Mouse (Mus musculus) megakaryocyte, embryonic 14.5 days (primary cell): Measurements from ENCODE around the gene Eml5. TPM values are rescaled to one million over a fixed set of nuclear protein-coding genes. Genes with fewer than 3 reads are reported as not detected.

ENCODE experiments used
- H3K27me3 ChIP-seq: replicated peaks from 2 replicates; pipeline ENCODE3; 2012; ENCODE audit warnings: inconsistent platforms
- H3K36me3 ChIP-seq: replicated peaks from 2 replicates; pipeline ENCODE3; 2012; ENCODE audit warnings: low read length, inconsistent platforms, mixed read lengths
- H3K4me1 ChIP-seq: 2 replicates; pipeline ENCODE4 v1.6.1; 2012; ENCODE audit warnings: inconsistent platforms
- H3K4me3 ChIP-seq: replicated peaks from 2 replicates; pipeline ENCODE3; 2012; ENCODE audit warnings: moderate library complexity, mild to moderate bottlenecking, inconsistent platforms
- H3K9me3 ChIP-seq: 2 replicates; pipeline ENCODE4 v1.6.1; 2012; ENCODE audit warnings: inconsistent platforms
- FLI1 ChIP-seq: IDR thresholded peaks from 2 replicates; pipeline ENCODE4 v1.6.1; 2012; ENCODE audit warnings: low read length, inconsistent platforms, mixed read lengths
- GATA1 ChIP-seq: IDR thresholded peaks from 3 replicates; pipeline ENCODE4 v1.6.1; 2012; ENCODE audit warnings: mixed read lengths, low read length, inconsistent platforms, borderline replicate concordance
- polyA plus RNA-seq: library from polyadenylated mRNA; stranded (reverse); fragments of >175 nt; gene quantifications from 2 replicates; pipeline ENCODE4 v1.2.3, GENCODE M21; 2012; ENCODE audit warnings: low replicate concordance; ENCODE audit not compliant: insufficient read depth

Eml5 gene
- 0.09 TPM in 1 of 2 replicates, not detected in the other for polyA plus RNA-seq

DNA sequence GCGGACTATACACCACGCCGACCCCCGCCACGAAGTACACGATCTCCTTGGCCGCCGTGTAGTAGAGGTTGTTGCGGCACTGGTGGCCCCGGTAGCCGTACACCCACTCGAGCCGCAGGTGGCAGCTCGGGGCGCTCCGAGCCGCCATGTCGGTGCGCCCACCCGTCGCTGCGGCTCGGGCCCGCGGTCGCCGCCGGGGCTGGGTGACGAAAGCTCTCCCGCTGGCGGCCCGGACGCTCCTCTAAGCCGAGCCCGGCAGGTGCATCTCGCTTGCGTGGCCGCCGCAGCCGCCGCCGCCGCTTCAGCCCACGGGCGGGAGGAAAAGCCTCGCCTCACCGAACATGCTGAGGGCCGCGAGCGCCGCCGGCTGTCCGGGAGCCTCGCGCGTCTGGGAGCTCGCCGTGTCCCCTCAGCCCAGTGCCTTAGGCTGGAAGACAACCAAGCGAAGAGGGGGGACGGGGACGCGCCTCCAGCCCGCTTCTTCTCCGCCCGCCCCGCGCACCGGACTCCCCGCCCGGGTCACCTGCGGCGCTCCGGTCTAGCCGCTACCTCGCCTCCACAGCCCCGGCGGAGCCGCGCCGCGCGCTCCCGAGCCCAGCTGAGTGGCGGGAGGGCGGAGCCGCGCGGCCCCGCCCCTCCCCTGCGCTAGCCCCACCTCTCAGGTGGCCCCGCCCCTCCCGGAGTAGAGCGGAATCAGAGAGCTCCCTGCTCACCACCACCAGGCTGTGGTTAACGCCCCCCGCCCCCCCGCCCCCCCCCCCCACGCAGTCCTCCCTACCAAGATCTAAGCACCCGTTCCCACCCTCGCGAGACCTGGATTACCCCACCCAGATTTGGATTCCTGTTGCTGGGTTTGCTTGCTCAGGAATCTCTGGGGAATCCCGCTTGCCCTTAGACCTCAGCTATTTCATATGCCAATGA is at the start of gene Eml5:
Gene Eml5, minus strand, starts transcription at position 604 of the 921 bp plus-strand sequence.
- peaks cover 10% of the 10 kb centered on the region for H3K4me1 ChIP-seq
- no peak for TF ChIP-seq GATA1
- TF ChIP-seq FLI1: no peak
- H3K27me3 ChIP-seq: peaks cover 32% of the 10 kb centered on the region
- H3K36me3 ChIP-seq: no peaks in the 10 kb centered on the region
- H3K4me3 ChIP-seq: peak within 1 kb of the TSS; percentile 94
- H3K9me3 ChIP-seq: peaks cover 2% of the 10 kb centered on the region; the same call in 1 of the 2 replicates

DNA sequence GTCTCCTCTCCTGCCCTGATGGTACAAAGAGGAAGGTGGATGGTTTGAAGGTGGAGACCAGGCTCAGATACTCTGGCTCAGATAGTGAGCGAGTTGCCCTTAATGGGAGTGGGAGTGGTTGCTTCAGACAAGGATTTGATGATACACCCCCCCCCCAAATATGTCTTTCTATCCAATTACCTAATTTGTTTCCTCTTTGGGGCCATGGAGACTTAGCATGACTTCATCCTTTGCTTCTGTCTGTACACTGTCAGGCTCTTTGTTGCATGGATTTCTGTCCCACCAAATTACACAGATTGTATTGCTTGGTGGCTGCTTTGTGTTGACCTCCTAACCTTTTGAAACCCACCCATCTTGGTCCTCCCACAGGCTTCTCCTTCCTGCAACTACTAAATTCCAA is 31.6 kb upstream of the Eml5 start:
- TF ChIP-seq FLI1 (no peak), GATA1 (no peak)
- Histone ChIP-seq H3K4me1 (no peaks in the 10 kb centered on the region), H3K4me3 (no peak overlapping the region), H3K36me3 (no peaks in the 10 kb centered on the region), H3K27me3 (no peaks in the 10 kb centered on the region), H3K9me3 (peaks cover 30% of the 10 kb centered on the region)

DNA sequence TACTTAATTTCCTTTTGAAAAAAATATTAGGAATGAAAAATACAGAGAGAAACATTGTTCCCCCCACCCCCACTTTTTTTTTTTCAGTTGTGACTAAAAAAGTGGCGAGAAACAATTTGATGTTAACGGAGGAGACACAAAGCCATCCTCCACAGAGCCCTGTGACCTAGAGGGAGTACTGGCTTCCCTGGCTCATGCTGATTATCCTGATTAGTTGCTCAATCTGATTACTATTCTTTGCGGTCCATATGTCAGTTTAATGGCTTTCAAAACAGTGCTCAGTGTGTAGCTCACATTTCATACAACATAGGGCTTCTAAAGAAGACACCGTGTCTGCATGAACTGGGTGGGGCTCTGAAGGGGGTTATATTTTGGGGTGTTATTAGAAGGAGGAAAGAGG is 31.2 kb upstream of the Eml5 start:
- no peaks in the 10 kb centered on the region for H3K27me3 ChIP-seq
- peaks cover 30% of the 10 kb centered on the region for H3K9me3 ChIP-seq
- no peak overlapping the region for H3K4me3 ChIP-seq
- no peaks in the 10 kb centered on the region for H3K36me3 ChIP-seq
- TF ChIP-seq FLI1: no peak
- no peak for TF ChIP-seq GATA1
- no peaks in the 10 kb centered on the region for H3K4me1 ChIP-seq

DNA sequence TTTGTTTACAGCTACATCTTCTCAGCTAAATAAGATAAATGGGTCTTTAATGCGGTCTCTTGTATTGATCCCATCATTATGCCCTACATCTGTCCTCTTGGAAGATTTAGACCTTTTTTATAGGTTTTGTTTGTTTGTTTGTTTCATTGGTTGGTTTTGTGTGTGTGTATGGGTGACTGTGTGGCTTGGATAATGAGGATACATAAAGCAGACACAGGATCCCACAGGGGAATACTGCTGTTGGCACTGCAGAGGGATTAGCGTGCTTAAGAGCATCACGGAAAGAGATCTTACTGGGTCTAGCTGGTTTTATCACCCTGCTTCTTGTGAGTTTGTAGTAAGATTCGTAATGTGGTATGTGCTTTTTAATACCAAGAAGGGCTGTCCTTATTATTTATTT is 29.9 kb upstream of the Eml5 start:
- Histone ChIP-seq H3K4me1 (no peaks in the 10 kb centered on the region), H3K36me3 (no peaks in the 10 kb centered on the region), H3K9me3 (peaks cover 24% of the 10 kb centered on the region), H3K4me3 (no peak overlapping the region), H3K27me3 (no peaks in the 10 kb centered on the region)
- TF ChIP-seq FLI1: no peak
- no peak for TF ChIP-seq GATA1

DNA sequence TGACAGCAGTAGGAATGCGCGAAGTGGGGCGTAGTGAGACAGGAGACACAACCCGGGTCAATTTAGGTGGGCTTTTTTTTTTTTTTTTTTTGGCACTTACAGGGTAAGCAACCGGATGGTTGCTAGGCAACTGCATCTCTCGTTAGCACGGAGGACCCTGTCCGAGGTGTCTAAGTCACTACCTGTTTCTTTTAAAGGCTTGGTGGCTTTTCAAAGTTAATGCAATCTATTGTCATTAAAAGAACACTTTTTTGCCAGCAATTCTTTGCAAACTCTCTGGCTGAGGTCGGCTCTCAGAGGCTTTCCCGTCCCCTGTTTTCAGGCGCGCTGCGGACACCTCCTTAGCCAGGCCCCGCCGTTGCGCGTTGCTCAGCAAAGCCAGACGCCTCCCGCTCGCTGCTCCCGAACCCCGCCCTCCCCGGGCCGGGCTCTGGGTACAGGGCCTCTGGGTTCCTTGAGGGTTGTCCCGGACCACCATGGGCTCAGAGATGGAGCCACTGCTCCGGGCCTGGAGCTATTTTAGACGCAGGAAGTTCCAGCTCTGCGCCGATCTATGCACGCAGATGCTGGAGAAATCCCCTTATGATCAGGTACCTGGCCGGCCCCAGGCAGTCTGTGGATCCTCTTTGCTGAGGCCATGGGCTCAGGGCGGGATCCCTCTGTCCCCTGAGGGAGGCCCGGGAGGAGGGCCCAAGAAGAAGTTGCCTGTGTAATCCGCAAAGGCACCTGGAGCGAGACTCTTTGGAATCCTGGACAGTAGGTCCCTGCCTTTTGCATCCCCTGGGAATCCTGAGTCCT is 19.1 kb upstream of the Eml5 start, which contains the start of gene Ttc8:
Gene Ttc8, plus strand, starts transcription at position 381 of the 798 bp plus-strand sequence.
- no peaks in the 10 kb centered on the region for H3K36me3 ChIP-seq
- peaks cover 14% of the 10 kb centered on the region for H3K27me3 ChIP-seq
- peaks cover 12% of the 10 kb centered on the region for H3K4me1 ChIP-seq
- peak within 1 kb of the TSS; percentile 91 for H3K4me3 ChIP-seq
- TF ChIP-seq GATA1 (no peak), FLI1 (no peak)
- no peaks in the 10 kb centered on the region for H3K9me3 ChIP-seq

DNA sequence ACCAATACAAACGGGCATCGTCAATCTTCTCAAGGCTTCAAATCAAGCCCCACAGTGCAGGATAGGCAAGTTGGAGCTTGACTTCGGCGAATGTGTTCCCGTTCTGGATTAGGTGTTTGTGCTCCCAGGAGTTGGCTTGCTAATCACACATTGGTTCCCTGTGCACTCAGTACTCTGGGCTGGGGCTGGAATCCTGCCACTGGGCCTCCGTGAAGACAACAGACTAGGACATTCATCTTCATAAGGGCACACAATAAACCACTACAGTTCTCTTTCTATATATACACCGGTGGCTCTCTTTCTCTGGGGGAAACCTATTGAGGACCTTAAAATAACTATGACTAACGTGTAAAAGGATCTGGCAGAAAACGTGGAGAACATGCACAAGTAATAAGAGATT is 8.8 kb upstream of the Eml5 start:
- no peaks in the 10 kb centered on the region for H3K9me3 ChIP-seq
- H3K4me1 ChIP-seq: no peaks in the 10 kb centered on the region; the same call in 1 of the 2 replicates
- no peak overlapping the region for H3K4me3 ChIP-seq
- H3K27me3 ChIP-seq: peaks cover 11% of the 10 kb centered on the region
- no peak for TF ChIP-seq FLI1
- TF ChIP-seq GATA1: no peak
- no peaks in the 10 kb centered on the region for H3K36me3 ChIP-seq

DNA sequence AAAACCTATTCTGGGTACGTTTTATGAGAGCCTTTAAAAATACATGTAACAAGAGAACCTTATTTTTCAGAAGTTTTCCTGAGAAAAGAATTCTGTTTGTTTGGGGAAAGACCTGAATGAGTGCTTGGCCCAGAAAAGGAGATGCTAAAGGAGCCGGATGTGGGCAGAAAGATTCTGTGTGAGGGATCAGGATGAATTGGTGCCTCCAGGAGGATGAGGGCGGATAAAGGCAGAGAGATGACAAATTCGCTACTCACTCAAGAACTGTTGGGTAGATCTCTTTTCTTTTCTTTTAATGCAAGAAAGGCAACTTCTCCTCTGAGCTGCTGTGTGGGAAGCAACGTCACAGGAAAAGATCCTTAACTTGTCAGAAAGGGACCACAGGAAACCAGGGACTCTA is 4.2 kb upstream of the Eml5 start:
- peaks cover 27% of the 10 kb centered on the region for H3K27me3 ChIP-seq
- H3K36me3 ChIP-seq: no peaks in the 10 kb centered on the region
- H3K9me3 ChIP-seq: no peaks in the 10 kb centered on the region
- TF ChIP-seq FLI1 (no peak), GATA1 (no peak)
- H3K4me1 ChIP-seq: peaks cover 7% of the 10 kb centered on the region
- H3K4me3 ChIP-seq: no peak overlapping the region

DNA sequence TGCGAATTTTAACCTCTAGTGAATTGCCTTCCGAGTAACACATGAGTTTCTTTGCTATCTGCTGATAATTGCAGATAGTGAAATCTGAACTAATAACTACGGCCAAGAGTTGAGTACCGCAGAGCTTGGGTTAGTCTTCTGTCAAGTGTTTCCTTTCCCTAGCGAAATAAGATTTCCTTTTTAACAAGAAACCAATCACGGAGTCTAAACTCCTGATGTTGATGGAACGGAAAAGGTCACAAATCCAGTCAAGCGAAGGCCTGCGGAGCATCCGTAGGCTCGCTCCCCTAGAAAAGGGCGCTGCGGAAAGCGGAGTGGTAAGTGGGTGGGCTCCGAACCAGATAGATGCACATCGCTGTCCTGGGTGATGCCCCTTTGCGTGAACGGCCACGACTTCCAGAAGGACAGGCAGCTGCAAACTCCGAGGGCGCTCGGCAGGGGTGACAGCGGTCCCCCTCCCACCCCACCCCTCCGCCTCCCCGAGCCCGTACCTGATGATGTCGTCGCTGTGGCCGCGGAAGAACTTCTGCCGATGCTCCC is 873 bp downstream of the Eml5 start:
- Histone ChIP-seq H3K27me3 (peaks cover 30% of the 10 kb centered on the region), H3K4me1 (peaks cover 10% of the 10 kb centered on the region), H3K36me3 (no peaks in the 10 kb centered on the region), H3K4me3 (peak overlapping the region; percentile 94), H3K9me3 (peaks cover 7% of the 10 kb centered on the region; the same call in 1 of the 2 replicates)
- no peak for TF ChIP-seq FLI1
- no peak for TF ChIP-seq GATA1

DNA sequence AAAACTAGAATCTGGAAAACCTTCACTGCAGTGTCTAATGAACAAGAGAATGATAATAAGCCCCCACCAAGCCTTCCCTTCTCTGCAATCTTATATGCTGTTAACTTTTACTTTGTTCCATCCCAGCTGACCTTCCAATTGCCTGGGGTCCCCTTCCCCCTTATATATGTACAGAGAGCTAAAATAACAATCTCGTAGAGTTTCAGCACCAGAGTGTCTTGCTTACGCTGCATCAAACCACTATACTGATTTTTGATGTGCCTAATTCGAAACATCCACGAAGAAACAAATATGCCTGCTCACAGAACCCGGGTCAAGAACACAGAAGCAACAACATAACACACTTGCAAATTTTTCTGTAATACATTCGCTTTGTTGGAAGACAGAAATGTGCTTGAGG is 1.6 kb downstream of the Eml5 start:
- peaks cover 30% of the 10 kb centered on the region for H3K27me3 ChIP-seq
- TF ChIP-seq FLI1 (no peak), GATA1 (no peak)
- H3K4me1 ChIP-seq: peaks cover 10% of the 10 kb centered on the region
- H3K4me3 ChIP-seq: no peak overlapping the region
- no peaks in the 10 kb centered on the region for H3K36me3 ChIP-seq
- H3K9me3 ChIP-seq: peaks cover 7% of the 10 kb centered on the region; the same call in 1 of the 2 replicates
